Mouse (Mus musculus): Measurements from ENCODE around the gene Amigo1. TPM values are rescaled to one million over a fixed set of nuclear protein-coding genes. Genes with fewer than 3 reads are reported as not detected.
A peak's percentile ranks its signal among the peaks of the same experiment; 100 is the strongest.

Gene Amigo1
- polyA plus RNA-seq, 1 experiment from 2014 or later = 2.4 TPM

DNA sequence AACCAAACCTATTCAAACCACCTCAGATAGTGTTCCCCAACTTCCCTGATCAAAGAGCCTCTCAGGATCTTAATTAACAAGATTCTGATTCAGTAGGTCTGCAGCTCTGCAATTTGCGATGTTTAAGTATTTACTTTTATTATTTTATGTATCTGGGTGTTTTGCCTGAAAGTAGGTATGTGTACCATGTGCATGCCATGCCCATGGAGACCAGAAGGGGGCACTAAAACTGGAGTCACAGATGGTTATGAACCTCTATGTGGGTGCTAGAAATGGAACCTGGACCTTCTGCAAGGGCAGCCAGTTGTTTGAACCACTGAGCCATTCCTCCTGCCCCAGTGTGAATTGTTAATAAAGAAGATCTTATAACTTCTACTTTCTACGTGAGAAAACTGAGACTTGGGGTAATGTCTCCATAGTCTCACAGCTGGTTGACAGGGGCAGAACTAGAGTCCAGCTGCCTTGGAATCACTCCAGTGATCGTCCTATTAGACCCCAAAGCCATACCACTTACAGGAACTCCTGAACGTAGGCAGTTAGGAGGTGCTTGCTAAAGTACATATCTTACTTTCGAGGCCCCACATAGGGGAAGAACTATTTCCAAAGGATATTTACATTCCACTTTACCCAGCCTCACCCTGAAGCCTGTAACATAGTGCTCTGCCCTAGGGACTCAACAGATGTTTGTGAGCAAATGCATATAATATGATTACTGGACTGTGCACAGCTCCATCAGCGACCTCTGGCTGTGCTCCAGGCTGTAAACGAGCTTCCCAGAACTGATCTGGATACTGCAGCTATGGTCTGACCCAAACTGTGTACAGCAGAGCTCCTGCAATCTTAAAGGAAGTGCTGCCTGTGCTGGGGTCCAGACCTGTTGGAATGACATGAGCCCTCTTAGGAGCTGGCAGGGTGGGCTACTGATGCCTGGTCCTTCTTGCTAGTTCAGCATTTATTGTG lies 7.1 kb upstream of the Amigo1 start:
- Histone ChIP-seq H3K4me1 (replicated peaks; ENCODE audit: control insufficient read depth, insufficient read depth, low read length) (peaks cover 6% of the 10 kb centered on the region), H3K27me3 (ENCODE audit: control insufficient read depth, insufficient read depth, low read depth, low read length) (no peaks in the 10 kb centered on the region), H3K9ac (ENCODE audit: low read length) (no peak overlapping the region), H3K27ac (ENCODE audit: low read length) (0 out of 2 replicates have a peak overlapping the region, but pooled peaks have one; percentile 19), H3K9me3 (ENCODE audit: control insufficient read depth, low read length) (no peaks in the 10 kb centered on the region), H3K36me3 (ENCODE audit: control insufficient read depth, insufficient read depth, low read length) (no peaks in the 10 kb centered on the region), H3K4me2 (ENCODE audit: low read depth, low read length) (no peak overlapping the region), H3K4me3 (ENCODE audit: low read length) (no peak overlapping the region)
- 43% methylated on average over 7 of the region's 7 CpGs for WGBS
- ATAC-seq (ENCODE audit: low read depth) = peak; percentile 92

DNA sequence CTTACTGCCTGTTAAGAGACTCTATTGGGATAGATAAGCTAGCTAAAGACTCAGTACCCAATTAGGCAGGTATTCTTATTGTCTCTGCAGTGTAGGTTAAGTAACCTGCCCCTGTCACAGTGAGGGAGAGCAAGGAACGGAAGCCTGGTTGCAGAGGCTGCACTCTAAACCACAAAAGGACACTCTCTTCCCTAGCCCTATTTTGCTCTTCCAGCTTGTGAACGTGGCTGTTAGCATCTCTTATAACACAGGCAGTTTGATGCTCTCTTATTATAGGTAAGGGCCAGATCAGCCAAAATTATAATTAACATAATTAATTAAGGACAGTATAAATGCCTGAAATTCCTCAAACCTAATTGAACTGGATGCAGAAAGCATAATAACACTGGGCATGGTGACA lies 5.6 kb upstream of the Amigo1 start:
- Histone ChIP-seq H3K4me3 (ENCODE audit: low read length) (no peak overlapping the region), H3K4me2 (ENCODE audit: low read depth, low read length) (no peak overlapping the region), H3K9me3 (ENCODE audit: control insufficient read depth, low read length) (no peaks in the 10 kb centered on the region), H3K9ac (ENCODE audit: low read length) (no peak overlapping the region), H3K36me3 (ENCODE audit: control insufficient read depth, insufficient read depth, low read length) (no peaks in the 10 kb centered on the region), H3K4me1 (replicated peaks; ENCODE audit: control insufficient read depth, insufficient read depth, low read length) (peaks cover 6% of the 10 kb centered on the region), H3K27me3 (ENCODE audit: control insufficient read depth, insufficient read depth, low read depth, low read length) (no peaks in the 10 kb centered on the region), H3K27ac (ENCODE audit: low read length) (no peak overlapping the region)
- no peak for ATAC-seq (ENCODE audit: low read depth)
- 36% methylated on average over 2 of the region's 2 CpGs for WGBS

DNA sequence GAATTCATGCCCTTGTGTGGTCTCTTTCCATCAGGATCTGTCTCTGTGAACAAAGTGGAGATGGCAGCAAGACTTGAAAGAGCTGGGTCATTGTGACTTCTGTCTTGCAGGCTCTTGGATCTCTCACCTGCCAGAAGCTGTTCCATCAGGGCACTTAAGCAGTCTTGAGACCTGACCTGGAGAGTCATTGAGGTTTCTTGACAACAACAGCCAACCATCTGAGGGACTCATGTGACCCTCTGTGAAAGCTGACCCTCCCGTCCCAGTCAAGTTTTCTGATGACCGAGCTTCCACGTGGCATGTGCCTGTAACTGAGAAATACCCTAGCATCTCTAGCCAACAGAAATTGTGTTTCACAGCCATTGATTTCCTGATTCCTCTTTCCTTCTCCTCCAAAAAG lies 1.4 kb upstream of the Amigo1 start:
- Histone ChIP-seq H3K4me1 (replicated peaks; ENCODE audit: control insufficient read depth, insufficient read depth, low read length) (peaks cover 12% of the 10 kb centered on the region), H3K4me3 (ENCODE audit: low read length) (no peak overlapping the region), H3K9ac (ENCODE audit: low read length) (no peak overlapping the region), H3K27ac (ENCODE audit: low read length) (no peak overlapping the region), H3K9me3 (ENCODE audit: control insufficient read depth, low read length) (no peaks in the 10 kb centered on the region), H3K27me3 (ENCODE audit: control insufficient read depth, insufficient read depth, low read depth, low read length) (0 out of 2 replicates have a peak, but pooled peaks cover 3% of the 10 kb centered on the region), H3K36me3 (ENCODE audit: control insufficient read depth, insufficient read depth, low read length) (no peaks in the 10 kb centered on the region), H3K4me2 (ENCODE audit: low read depth, low read length) (no peak overlapping the region)
- ATAC-seq (ENCODE audit: low read depth) = no peak
- 57% methylated on average over 3 of the region's 3 CpGs for WGBS

DNA sequence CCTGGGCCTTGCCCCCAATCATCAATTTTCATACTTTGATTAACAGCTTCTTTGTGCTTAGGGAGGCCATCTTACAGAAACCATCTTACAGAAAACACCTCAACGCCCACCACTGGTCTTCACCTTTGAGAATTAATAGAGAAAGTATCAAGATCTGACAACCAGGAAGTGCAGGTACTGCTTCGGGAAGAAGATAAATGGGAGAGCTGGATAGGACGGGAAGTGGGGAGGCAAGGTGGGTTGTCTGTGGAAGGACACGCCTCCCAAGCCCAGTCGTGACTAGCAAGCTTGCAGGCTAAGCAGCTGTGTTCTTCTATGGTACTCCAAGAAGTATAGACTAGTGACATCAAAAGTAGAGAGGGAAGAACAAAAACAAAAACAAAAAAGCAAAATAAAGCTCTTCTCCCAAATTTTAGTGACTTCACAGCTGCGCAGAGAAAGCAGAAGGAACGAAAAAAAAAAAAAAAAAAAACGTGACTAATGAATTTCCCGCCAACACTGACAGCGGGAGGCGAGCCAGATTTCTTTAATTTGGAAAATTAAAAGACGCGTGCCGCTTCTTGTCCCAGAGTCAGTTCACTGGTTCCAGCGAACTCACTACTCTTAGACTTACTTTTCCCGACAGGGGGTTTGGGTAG lies 556 bp upstream of the Amigo1 start:
- peak overlapping the region; percentile 55 for H3K4me3 ChIP-seq (ENCODE audit: low read length)
- no peaks in the 10 kb centered on the region for H3K36me3 ChIP-seq (ENCODE audit: control insufficient read depth, insufficient read depth, low read length)
- peak overlapping the region; percentile 71; the same call in 1 of the 2 replicates for H3K9ac ChIP-seq (ENCODE audit: low read length)
- 0 out of 2 replicates have a peak, but pooled peaks cover 3% of the 10 kb centered on the region for H3K27me3 ChIP-seq (ENCODE audit: control insufficient read depth, insufficient read depth, low read depth, low read length)
- 3% methylated on average over 16 of the region's 16 CpGs for WGBS
- no peak overlapping the region for H3K27ac ChIP-seq (ENCODE audit: low read length)
- ATAC-seq (ENCODE audit: low read depth) = no peak
- H3K9me3 ChIP-seq (ENCODE audit: control insufficient read depth, low read length) = no peaks in the 10 kb centered on the region
- peak overlapping the region; percentile 94 for H3K4me2 ChIP-seq (ENCODE audit: low read depth, low read length)
- peaks cover 16% of the 10 kb centered on the region for H3K4me1 ChIP-seq (replicated peaks; ENCODE audit: control insufficient read depth, insufficient read depth, low read length)

GRCm38 (mm10) chr3:108187111-108187795 lies 1.1 kb downstream of the Amigo1 start:
- Histone ChIP-seq H3K9ac (ENCODE audit: low read length) (peak overlapping the region; percentile 71), H3K27ac (ENCODE audit: low read length) (no peak overlapping the region), H3K9me3 (ENCODE audit: control insufficient read depth, low read length) (no peaks in the 10 kb centered on the region), H3K4me3 (ENCODE audit: low read length) (peak overlapping the region; percentile 55; the same call in 1 of the 2 replicates), H3K27me3 (ENCODE audit: control insufficient read depth, insufficient read depth, low read depth, low read length) (0 out of 2 replicates have a peak, but pooled peaks cover 3% of the 10 kb centered on the region), H3K4me2 (ENCODE audit: low read depth, low read length) (peak overlapping the region; percentile 94; the same call in 1 of the 2 replicates), H3K36me3 (ENCODE audit: control insufficient read depth, insufficient read depth, low read length) (no peaks in the 10 kb centered on the region), H3K4me1 (replicated peaks; ENCODE audit: control insufficient read depth, insufficient read depth, low read length) (peaks cover 16% of the 10 kb centered on the region)
- WGBS = 59% methylated on average over 20 of the region's 20 CpGs
- 0 out of 2 replicates have a peak, but pooled peaks have one; percentile 7 for ATAC-seq (ENCODE audit: low read depth)

DNA sequence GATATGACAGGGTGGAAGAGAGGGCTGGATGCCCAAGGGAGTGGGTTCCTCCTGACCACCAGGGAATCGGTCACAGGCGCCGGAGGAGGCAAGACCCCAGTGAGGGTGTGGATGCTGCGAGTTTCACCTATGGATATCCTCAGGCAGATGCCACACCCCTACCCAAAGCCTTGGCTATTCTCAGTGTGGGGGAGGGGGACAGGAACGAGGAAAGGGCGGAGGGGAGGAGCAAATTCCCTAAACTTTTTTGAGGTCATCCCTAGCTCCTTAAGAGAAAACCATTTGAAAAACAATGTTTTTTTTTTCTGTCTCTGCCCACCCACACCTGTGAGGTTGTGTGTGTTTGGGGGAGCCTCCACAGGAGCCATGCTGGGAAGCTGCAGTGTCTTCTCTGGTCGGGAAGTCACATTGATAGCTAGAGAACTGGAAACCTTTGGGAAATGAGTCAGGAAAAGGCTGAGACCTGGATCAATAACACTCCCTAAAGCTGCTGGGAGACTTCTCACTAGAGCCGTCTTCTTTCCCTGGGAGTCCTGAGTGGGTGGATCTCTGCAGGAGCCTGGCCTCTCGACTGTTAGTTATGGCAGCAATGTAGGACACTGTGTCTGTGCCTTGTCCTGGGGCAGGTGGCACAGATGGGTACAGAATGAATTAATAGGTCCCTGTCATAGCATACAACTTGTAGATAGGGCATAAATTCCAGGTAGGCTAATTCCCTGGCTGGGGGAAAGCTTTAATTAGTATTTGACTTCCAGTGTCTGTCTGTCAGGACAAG lies 2.8 kb downstream of the Amigo1 start:
- Histone ChIP-seq H3K27me3 (ENCODE audit: control insufficient read depth, insufficient read depth, low read depth, low read length) (0 out of 2 replicates have a peak, but pooled peaks cover 3% of the 10 kb centered on the region), H3K4me1 (replicated peaks; ENCODE audit: control insufficient read depth, insufficient read depth, low read length) (peaks cover 16% of the 10 kb centered on the region), H3K9me3 (ENCODE audit: control insufficient read depth, low read length) (no peaks in the 10 kb centered on the region), H3K9ac (ENCODE audit: low read length) (no peak overlapping the region), H3K4me3 (ENCODE audit: low read length) (no peak overlapping the region), H3K27ac (ENCODE audit: low read length) (no peak overlapping the region), H3K4me2 (ENCODE audit: low read depth, low read length) (no peak overlapping the region), H3K36me3 (ENCODE audit: control insufficient read depth, insufficient read depth, low read length) (no peaks in the 10 kb centered on the region)
- no peak for ATAC-seq (ENCODE audit: low read depth)
- WGBS = 65% methylated on average over 9 of the region's 9 CpGs

- Histone ChIP-seq H3K9me3 (ENCODE audit: control insufficient read depth, low read length) (no peaks in the 10 kb centered on the region), H3K4me3 (ENCODE audit: low read length) (0 out of 2 replicates have a peak overlapping the region, but pooled peaks have one; percentile 0), H3K36me3 (ENCODE audit: control insufficient read depth, insufficient read depth, low read length) (no peaks in the 10 kb centered on the region), H3K4me2 (ENCODE audit: low read depth, low read length) (peak overlapping the region; percentile 26), H3K9ac (ENCODE audit: low read length) (peak overlapping the region; percentile 46), H3K4me1 (replicated peaks; ENCODE audit: control insufficient read depth, insufficient read depth, low read length) (peaks cover 16% of the 10 kb centered on the region), H3K27ac (ENCODE audit: low read length) (no peak overlapping the region), H3K27me3 (ENCODE audit: control insufficient read depth, insufficient read depth, low read depth, low read length) (0 out of 2 replicates have a peak, but pooled peaks cover 3% of the 10 kb centered on the region)
- WGBS = 14% methylated on average over 5 of the region's 5 CpGs
- ATAC-seq (ENCODE audit: low read depth) = no peak
Observed at GRCm38 (mm10) chr3:108189897-108190296, 3.8 kb downstream of the Amigo1 start.

GRCm38 (mm10) chr3:108193686-108194085 lies 7.6 kb downstream of the Amigo1 start:
- Histone ChIP-seq H3K4me2 (ENCODE audit: low read depth, low read length) (no peak overlapping the region), H3K27ac (ENCODE audit: low read length) (no peak overlapping the region), H3K4me1 (replicated peaks; ENCODE audit: control insufficient read depth, insufficient read depth, low read length) (peaks cover 17% of the 10 kb centered on the region), H3K9ac (ENCODE audit: low read length) (no peak overlapping the region), H3K27me3 (ENCODE audit: control insufficient read depth, insufficient read depth, low read depth, low read length) (no peaks in the 10 kb centered on the region), H3K9me3 (ENCODE audit: control insufficient read depth, low read length) (no peaks in the 10 kb centered on the region), H3K4me3 (ENCODE audit: low read length) (no peak overlapping the region), H3K36me3 (ENCODE audit: control insufficient read depth, insufficient read depth, low read length) (no peaks in the 10 kb centered on the region)
- ATAC-seq (ENCODE audit: low read depth) = no peak
- 61% methylated on average over 4 of the region's 4 CpGs for WGBS

Data from lung, embryonic 16.5 days (tissue).